Mouse (Mus musculus) thymus, postnatal 36 days (tissue): ENCODE data around the gene Htr5b.

ENCODE experiments used
- DNase-seq, 2 experiments: peaks; one replicate each; pipeline ENCODE4 v3.0.0; 2022; ENCODE audit warnings: mixed read lengths in 2 of 2

Htr5b gene

GRCm38 (mm10) chr1:121483091-121483490 is 45.2 kb downstream of the Htr5b start:
- DNase-seq = no peak

GRCm38 (mm10) chr1:121479403-121479802 is 48.9 kb downstream of the Htr5b start:
- DNase-seq = no peak

DNA sequence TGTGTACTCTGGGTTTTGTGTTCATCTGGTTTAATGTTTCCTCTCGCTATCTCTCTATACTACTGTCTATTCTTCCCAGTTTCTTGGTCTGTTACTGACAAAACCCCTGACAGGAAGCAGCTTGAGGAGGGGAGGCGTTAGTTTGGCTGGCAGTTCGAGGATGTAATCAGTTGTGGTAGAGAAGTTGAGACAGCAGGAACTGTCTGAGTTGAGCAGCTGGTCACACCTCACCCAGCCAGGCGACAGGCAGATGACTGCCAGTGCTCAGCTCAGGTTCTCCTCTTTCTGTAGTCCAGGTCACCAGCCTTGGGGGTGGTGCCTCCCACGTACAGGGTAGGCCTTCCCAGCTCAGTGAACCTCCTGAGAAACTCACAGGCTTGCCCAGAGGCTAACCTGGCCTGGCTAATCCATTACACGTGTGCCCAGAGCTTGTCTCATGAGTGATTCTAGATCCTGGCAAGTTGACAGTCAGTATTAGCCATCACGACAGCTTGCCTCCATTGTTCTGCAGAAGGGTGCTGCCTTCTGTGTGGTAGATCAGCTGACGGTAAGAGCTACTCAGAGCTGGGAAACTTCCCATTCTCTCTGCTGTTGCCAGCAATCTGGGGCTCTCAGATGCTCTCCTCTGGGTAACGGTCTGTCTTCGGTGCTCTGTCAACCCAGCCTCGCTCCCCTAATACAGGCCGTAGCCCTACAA is 49.8 kb downstream of the Htr5b start:
- DNase-seq = peak; percentile 64 to 80

- DNase-seq = peak; percentile 74 to 86
Measured at GRCm38 (mm10) chr1:121477716-121478115, 50.5 kb downstream of the Htr5b start.

DNA sequence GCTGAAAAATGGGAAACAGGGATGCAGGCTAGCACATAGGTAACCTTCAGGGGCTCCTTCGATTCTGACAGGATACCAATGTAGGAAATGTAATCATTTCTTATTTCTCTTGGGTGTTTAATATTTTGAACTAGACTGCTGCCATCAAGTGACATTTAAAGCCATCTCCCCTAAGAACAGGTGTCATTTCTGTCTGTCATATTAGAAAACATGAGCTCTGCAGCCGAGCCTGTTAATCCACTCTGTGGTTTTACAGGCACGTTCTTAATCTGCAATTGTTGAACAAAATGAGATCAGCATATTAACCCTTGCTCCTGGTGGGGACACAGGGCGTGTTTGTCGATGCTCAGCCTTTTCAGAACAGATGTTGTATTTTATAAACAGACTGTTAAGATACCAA is 56.8 kb downstream of the Htr5b start:
- no peak for DNase-seq

GRCm38 (mm10) chr1:121468271-121468670 is 60.0 kb downstream of the Htr5b start:
- DNase-seq = no peak

- DNase-seq = no peak
Measured at GRCm38 (mm10) chr1:121466276-121466675, 62.0 kb downstream of the Htr5b start.

DNA sequence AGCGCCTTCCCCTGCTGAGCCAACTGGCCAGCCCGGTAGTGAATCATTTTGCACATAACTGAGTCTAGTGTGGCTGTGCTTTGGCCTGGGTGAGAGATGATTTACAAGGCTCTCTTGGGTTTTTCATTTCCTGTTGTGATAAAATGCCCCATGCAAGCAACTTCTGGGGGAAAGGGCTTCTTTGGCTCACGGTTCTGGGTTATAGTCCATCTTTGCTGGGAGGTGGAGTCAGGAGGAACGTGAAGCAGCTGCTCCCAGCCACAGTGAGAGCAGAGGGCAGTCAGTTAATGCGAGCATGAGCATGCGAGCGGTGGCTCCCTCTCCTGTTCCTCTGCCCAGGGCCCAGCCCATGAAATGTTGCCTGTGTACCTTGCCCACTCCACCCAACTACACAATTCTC is 64.5 kb downstream of the Htr5b start:
- DNase-seq = no peak

DNA sequence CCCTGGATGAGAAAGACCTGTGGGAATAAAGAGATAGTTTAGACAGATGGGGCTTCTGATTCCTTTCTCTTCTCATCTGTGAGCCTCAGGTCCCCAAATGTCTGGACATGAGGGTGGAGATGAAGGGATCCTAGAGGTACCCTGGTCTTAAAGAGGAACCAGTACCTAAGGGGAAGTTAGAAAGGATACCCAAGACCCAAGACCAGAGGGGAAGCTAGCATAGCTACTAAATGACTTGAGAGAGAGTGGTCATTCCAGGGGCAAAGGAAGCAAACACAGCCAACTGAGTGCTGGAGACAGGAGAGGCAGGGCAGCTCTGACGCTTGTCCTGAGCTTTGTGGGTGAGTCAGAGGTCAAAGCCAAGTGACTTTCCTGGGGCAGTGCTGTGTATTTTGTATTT is 65.6 kb downstream of the Htr5b start:
- DNase-seq = no peak

DNA sequence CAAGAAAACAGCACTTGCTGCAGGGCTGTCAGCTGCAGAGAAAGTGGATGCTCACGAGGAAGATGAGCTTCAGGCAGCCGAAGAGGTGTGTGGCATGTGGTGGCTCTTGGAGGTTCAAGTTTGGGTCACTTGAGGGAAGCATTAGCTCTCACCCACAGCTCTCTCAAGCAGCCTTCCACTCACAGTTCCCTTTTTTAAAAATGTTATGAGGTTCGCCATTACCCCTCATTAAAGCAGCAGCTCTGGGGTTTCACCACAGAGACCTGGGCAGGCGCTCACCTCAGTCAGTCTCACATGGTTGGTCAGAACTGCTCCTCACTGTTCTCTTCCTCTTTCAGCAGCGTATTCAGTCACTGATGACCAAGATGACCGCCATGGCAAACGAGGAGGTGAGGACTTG is 66.4 kb downstream of the Htr5b start:
- no peak for DNase-seq

DNA sequence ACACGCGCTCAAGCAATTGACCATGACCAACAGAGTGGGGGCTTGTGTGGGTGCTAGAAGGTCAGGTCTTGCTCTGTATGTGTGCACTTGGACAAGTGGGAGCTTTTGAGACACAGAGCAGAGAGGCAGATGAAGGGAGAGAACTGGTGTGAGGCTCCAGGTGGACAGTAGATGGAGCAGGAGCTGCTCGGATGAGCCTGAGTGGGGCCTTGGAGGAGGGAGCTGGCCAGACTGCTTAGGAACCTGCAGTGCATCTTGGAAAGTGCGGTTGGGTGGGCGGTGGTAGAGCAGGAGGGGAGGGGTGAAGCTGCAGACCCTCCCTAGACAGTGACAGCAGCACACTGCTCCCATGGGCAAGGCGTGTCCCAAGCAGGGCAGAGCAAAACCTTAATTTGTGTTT is 68.2 kb downstream of the Htr5b start:
- no peak for DNase-seq
